Mouse (Mus musculus): Measurements from ENCODE around the gene Memo1.
"Not testable (repeated sequence)": the region's sequence is repeated elsewhere in the genome, so short reads cannot be mapped to it uniquely, and the experiment has no call there.

Memo1 gene

GRCm38 (mm10) chr17:74295026-74295970 is at the start of gene Memo1:
Gene Memo1 (minus strand): TSS chr17:74295521.
- no peak for DNase-seq (ENCODE audit: low read depth)

DNA sequence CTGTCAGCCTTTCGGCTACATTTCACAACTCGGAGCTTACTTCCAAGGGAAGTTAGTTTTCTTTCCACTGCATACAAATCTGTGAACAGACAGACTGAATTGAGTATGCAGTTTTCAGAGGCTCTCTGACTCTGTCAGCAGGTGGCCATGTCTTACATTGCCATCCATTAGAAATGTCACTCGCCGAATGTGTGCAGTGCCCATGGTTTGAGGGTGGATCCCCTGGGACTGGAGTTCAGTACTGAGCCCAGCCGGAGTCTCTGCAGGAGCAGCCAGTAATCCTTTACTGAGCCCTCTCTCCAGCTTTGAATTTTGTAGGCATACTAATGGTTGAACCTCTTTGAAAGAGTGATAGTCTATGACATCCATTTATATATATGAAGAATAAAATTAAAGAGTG is 45.8 kb upstream of the Memo1 start:
- no peak for DNase-seq (ENCODE audit: low read depth)

DNA sequence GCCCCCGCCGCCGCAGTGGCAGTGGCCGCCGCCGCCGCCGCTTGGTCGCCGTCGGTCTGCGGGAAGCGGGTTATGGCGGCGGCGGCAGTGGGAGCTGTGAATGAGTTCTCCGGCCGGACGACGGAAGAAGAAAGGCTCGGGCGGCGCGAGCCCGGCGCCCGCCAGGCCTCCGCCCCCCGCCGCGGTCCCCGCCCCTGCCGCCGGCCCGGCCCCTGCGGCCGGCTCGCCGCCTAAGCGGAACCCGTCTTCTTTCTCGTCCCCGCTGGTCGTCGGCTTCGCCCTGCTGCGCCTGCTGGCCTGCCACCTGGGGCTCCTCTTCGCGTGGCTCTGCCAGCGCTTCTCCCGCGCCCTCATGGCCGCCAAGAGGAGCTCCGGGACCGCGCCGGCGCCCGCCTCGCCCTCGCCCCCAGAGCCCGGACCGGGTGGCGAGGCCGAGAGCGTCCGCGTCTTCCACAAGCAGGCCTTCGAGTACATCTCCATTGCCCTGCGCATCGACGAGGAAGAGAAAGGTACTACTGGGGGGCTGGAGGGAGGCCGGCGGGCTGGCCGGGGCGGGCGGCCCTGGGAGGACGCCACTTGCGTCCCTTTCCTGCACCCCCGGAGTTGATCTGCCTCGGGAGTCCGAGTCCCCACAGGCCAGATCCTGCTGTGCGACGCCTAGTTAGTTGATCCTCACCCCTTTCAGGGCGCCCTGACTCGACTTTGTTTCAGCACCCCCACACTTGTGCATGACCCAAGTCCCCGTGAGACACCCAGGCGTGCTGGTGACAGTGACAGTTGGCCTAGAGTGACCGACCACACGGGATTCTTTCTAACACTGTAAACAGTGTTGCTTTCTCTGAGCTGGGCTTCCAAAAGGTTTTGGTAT is 43.9 kb upstream of the Memo1 start, which contains the start of gene Spast:
Gene Spast, plus strand, starts transcription at position 51 of the 868 bp plus-strand sequence.
- DNase-seq (ENCODE audit: low read depth) = no peak

DNA sequence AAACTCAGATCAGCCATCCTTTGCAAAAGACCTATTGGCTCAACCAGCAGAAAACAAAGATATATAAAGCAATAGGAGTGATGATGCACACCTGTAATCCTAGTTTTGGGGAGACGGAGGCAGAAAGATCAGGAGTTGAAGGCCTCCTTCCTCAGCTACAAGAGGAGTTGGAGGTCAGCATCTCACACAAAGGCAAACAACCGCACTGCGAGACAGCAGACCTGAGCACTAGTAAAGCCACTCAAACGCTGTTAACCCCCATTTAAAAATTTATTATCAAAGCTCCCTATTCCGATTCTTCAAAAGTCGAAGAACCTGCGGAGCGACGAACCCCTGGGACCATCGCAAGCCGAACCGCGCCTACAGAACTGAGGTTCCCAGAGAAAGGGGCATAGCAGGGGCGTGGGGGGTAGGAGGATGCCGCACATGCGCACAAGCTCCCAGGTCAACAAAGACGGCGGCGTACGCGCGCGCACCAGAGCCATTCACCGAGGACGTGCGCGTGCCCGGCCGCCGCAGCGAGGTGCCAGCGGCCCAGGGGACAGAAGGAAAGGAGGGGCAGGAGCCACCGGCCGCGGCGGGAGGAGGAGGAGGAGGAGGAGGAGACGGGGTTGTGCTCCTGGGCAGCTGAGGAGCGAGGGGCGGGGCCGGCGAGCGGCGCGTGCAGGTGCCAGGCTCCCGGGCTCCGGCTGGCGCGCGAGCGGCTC is 43.1 kb upstream of the Memo1 start:
- DNase-seq (ENCODE audit: low read depth) = peak; percentile 92

DNA sequence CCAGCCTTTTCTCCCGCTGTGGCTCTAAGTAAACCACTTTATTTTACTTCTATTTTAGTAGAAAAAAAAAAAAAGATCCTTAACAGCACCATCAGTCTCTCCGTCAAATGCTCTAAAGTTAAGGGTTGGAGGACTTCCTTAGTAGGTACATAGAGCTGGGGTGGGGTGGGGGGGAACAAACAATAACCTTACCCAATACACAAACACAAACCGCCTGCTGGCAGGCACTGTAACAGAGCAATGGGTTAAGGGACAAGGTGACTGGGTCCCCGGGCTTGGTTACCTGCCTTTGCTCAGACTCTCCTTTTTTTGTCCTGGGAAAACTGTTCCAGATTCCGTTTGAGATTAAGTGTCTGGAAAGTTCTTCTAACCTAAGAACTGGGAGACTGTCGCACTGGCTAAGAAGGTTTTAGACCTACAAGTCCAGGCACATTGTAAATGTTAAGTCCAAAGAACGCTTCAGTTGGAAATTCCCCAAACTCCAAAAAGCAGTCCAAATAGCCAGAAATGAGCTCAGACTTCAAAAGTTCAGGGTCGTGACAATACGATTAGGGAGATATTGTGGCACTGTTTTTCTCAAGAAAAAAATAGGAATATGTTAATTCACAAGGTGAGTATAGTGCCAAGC is 35.8 kb upstream of the Memo1 start:
- DNase-seq (ENCODE audit: low read depth) = no peak

DNA sequence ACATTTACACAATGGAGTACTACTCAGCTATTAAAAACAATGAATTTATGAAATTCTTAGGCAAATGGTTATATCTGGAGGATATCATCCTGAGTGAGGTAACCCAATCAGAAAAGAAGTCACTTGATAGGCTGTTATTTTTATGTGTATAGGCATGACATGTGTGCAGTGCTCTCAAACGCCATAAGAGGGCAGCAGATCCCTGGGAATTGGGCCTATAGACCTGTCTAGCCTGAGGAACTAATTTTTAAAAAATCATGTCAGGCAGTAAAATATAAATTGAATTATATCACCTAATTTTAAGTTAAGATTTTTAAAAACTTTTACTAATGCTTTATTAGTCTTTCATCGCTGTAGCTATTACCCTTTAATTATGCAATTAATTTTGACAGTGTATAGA is 32.8 kb upstream of the Memo1 start:
- peak; percentile 71 for DNase-seq (ENCODE audit: low read depth)

DNA sequence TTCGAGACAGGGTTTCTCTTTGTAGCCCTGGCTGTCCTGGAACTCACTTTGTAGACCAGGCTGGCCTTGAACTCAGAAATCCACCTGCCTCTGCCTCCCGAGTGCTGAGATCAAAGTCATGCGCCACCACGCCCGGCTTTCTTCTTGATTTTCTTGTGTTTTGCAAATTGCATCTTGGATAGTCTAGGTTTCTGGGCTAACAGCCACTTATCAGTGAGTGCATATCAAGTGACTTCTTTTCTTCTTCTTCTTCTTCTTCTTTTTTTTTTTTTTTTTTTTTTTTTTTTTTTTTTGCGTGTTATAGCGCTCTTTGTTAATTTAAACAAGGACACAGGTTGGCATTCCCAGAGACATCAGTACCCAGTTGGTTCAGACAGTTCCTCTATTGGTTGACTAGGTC is 31.9 kb upstream of the Memo1 start:
- not testable (repeated sequence) for DNase-seq (ENCODE audit: low read depth)

DNA sequence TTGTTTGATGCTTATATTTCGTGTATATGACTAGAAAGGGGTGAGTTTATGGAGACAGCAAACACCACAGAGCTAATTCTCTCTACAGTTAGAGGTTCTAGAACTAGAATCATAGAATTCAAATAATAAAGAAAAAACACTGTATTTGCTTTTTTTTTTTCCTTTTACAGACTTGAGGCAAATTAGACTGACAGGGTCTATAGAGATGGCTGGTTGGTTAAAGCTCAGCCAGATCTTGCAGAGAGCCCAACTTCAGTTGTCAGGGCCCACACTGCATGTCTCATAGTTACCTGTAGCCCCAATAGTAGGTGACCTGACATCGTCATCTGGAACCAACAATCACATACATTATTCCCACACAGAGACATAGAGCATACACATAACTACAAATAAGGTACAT is 28.5 kb upstream of the Memo1 start, which contains the start of gene Dpy30:
Gene Dpy30, minus strand, starts transcription at position 101 of the 400 bp plus-strand sequence.
- no peak for DNase-seq (ENCODE audit: low read depth)

DNA sequence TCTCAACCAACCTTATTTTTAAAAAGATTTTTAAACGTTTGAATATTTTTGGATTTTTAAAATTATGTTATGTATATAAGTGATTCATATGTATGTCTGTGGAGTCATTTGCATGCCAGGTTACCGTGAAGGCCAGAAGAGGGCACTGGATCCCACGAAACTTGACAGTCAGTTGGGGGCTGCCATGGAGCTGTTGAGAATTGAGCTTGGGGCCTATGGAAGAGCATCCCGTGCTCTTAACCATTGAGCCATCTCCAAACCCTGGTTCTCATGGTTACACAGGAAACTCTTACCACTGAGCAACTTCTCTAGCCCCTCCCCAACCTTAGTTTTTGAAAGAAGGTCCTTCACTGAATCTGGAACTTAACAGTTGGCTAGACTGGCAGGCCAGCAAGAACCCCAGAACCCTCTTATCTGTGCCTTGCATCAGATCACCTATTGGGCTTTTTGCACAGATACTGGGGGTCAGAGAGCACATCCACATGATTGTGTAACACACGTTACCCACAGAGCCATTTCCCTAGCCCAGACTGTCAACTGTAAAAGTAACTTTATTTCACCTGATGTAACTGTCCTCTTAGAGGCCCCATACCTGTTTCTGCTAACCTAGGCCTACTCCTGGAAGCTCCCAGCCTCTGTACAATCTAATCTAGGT is 27.2 kb upstream of the Memo1 start:
- DNase-seq (ENCODE audit: low read depth) = no peak

GRCm38 (mm10) chr17:74318721-74319120 is 23.4 kb upstream of the Memo1 start:
- DNase-seq (ENCODE audit: low read depth) = no peak

GRCm38 (mm10) chr17:74316309-74316863 is 21.1 kb upstream of the Memo1 start:
- peak; percentile 70 for DNase-seq (ENCODE audit: low read depth)

- no peak for DNase-seq (ENCODE audit: low read depth)
Observed at GRCm38 (mm10) chr17:74315445-74316308, 20.4 kb upstream of the Memo1 start.

- DNase-seq (ENCODE audit: low read depth) = no peak
Observed at GRCm38 (mm10) chr17:74306021-74306420, 10.7 kb upstream of the Memo1 start.

DNA sequence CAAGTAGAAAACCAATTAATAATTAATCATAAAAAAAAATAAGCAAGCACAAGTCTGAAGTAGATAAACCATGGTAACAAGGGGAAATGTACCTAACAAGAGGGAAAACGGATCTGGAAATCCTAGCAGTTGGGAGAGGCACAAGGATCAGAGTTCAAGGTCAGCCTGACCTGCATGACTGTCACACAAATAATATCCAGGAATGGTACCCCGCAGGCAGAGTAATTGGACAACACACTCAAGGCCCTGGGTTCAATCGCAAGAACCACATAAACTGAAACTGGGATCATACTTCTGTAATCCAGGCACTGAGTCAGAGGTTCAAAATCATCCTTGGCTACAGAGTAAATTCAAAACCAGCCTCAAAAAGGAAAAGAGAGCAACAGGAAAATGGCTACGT is 10.3 kb upstream of the Memo1 start:
- DNase-seq (ENCODE audit: low read depth) = no peak

- DNase-seq (ENCODE audit: low read depth) = no peak
Observed at GRCm38 (mm10) chr17:74304060-74304459, 8.7 kb upstream of the Memo1 start.

- DNase-seq (ENCODE audit: low read depth) = no peak
Observed at GRCm38 (mm10) chr17:74300089-74300488, 4.8 kb upstream of the Memo1 start.

DNA sequence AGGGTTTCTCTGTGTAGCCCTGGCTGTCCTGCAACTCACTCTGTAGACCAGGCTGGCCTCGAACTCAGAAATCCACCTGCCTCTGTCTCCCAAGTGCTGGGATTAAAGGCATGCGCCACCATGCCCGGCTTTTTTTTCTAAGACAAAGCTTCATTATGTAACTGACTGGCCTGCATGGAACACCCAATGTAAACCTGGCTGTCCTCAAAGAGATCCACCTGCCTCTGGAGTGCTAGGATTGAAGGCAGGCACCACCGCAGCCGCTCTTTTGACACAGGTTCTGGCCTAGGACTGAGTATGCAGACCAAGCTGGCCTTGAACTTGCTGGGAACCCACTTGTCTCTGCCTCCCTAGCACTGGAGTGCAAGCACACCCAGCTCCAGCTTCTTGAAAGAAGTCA is 1.7 kb upstream of the Memo1 start:
- not testable (repeated sequence) for DNase-seq (ENCODE audit: low read depth)

GRCm38 (mm10) chr17:74296076-74296823 is 929 bp upstream of the Memo1 start:
- DNase-seq (ENCODE audit: low read depth) = no peak

Measured in c-Kit-positive CD71-negative TER-119-negative erythroid progenitor cells, embryonic 14.5 days (primary cell).